Mouse (Mus musculus): ENCODE measurements around the gene Bicc1. TPM values are rescaled to one million over a fixed set of nuclear protein-coding genes. Genes with fewer than 3 reads are reported as not detected.

Gene Bicc1
- polyA plus RNA-seq, 1 experiment = 4.7 TPM

DNA sequence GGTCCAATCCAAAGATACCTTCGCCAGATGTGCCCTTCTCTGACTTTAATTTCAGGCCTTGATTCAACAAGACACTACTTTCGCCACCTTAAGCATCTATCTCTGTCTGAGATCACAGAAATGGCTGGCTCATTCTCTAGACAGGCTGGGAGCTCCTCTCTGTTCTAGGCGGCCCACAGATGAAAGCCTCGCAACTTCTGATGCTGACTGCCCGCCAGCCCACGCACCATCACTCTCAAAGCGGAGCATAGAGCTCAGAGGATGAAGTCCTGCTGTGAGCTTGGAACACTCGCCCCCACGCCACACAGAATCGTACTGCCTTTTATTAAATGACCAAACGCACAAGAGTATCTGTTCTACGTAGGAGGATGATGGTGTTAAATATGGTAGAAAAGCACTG, 949 bp upstream of the Bicc1 start:
- DNase-seq (ENCODE audit: extremely low spot score in 1 of 2, low spot score in 1 of 2) = peak in 1 of 2 experiments; percentile 34

GRCm38 (mm10) chr10:71158940-71159675, 392 bp downstream of the Bicc1 start:
- peak in 1 of 2 experiments; percentile 46 for DNase-seq (ENCODE audit: extremely low spot score in 1 of 2, low spot score in 1 of 2)

DNA sequence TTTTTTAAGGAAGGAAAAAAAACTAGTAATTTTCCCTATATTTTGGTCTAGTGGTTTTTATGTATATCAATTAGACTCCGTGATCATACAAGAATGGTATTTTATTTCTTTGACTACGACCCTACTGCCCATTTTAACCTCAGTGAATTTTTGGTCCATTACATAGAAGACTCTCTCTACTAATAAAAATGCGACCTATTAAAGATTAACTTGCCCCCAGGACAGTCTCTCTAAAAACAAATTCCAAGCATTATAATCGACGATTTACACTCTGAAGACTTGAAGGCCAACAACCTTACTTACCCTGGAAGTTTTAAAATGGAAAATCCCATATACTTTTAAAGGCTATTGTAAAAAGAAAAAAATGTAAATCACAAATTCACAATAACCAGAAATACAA, 2.9 kb downstream of the Bicc1 start:
- no peak for DNase-seq (ENCODE audit: extremely low spot score in 1 of 2, low spot score in 1 of 2)

- DNase-seq (ENCODE audit: extremely low spot score in 1 of 2, low spot score in 1 of 2) = no peak
Measured at GRCm38 (mm10) chr10:71153610-71154009, 5.9 kb downstream of the Bicc1 start.

GRCm38 (mm10) chr10:71153138-71153537, 6.4 kb downstream of the Bicc1 start:
- no peak for DNase-seq (ENCODE audit: extremely low spot score in 1 of 2, low spot score in 1 of 2)

DNA sequence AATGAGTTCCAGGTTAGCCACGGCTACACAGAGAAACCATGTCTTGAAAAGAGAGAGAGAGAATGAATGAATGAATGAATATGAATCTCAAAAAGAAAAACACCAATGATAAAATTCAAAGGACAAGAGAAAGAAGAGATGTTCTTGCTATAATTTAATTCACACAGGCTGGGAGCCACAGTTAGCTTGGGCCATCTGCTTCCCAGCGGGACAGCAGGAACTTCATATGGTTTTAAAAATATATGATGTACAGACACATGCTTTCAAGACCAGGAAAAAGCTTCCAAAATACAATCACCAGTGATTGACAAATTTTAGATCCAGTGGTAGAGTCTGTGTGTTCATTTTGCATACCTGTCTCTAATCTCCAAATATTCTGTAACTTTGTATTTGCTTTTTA, 9.0 kb downstream of the Bicc1 start:
- peak in 1 of 2 experiments; percentile 16 for DNase-seq (ENCODE audit: extremely low spot score in 1 of 2, low spot score in 1 of 2)

DNA sequence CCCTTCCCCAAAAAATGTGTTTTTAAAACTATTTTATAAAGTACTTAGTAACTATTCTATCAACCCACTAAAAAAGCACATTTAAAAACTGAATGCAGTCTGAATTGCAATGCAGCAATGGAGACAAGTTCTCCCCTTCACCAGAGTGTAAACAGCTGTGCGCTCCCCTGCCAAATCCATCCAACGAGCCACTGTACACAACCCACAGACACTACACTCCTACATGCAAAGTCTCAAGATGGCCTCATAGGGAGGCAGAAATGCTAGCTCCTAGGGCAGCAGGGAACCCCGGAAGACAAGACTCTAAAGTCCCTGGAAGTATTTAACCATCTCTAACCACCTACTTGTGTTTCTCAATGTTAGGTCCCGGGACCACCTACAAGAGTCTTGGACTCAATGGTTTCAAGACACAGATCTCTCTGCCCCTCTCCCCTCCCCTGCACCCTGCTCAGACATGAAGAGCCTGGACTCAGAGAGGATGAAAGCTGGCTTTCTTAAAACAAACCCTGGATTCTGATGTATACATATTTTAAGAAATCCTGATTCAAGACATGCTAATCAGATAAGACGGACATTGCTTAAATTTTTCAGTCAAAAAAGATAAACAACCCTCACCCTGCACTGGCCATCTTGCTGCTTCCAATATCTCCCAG, 10.4 kb downstream of the Bicc1 start:
- no peak for DNase-seq (ENCODE audit: extremely low spot score in 1 of 2, low spot score in 1 of 2)

DNA sequence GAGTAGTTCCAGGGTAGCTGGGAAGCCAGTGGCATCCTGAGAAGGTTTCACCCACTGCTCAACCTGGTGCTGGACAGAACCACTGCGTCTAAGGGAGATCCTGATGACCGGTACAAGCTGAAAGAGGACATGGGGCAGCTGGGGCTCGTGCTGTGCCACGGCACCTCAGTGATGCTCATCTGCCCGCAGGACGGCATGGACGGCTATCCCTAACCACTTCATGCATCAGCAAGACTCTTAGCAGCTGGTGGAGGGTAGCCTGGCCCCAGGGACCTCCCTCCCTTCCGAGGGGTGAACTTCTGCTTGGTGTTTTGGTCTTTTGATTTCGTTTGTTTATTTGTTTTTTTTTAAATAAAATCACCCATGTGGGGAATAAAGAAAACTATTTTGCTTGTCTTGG, 11.3 kb downstream of the Bicc1 start:
- DNase-seq (ENCODE audit: extremely low spot score in 1 of 2, low spot score in 1 of 2) = no peak

DNA sequence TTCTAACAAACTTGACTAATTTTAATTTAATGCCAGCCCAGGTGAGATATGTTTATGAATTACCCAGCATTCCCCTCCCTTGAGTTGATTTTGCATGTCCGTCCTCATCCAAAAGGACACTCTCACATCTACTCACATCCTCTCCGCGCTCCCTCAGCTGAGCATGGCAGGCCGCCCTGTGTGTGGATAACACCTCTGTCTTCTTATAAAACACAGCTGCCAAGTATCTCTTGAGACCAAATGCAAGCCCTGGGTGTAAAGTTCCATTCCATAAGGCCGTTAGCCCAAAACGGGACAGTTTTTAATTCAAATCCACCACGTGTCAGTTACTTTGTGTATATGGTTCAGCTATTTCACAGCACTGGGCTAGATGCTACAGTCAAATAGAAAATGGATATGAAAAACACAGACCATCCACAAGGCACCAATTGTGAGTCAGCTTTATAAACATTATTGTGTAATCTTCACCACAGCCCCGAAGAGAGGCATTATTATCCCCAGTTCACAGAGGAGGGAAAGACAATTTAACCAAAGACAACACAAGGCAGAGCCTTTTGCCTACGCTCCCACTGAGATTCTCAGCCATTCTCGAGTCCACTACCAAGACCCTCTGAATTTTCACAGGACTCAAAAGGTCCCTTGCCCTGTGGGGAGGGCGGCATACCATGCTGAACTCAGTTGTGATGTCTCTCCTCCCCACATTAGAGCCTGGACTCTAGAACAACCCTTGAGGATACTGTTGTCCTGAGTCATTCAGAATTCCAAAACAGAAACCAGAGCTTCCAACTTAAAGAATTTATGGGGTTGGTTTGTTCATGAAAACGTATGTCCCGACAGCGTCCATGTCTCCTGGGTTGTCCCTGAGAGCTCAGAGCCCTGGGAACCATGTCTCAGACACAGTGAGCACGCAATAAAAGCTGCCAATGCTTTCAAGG, 12.6 kb downstream of the Bicc1 start:
- DNase-seq (ENCODE audit: extremely low spot score in 1 of 2, low spot score in 1 of 2) = peak in 1 of 2 experiments; percentile 47

DNA sequence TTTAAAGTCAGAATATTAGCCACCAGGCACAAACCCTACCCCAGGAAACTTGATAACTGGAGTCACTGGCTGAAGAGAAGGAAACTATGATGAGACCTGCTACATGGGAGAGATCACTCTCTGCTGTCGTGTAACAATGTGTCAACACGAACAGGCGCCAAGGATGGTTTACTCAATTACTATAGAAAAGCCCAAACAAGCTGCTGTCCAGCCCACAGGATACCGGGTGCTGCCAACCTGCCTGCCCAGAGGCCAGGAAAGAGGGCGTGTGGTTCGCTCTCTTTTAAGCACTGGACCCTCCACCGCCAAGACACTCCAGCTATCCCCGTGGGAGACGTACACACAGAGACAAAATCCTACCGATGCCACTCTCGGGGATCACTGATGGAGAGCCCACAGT, 13.7 kb downstream of the Bicc1 start:
- DNase-seq (ENCODE audit: extremely low spot score in 1 of 2, low spot score in 1 of 2) = no peak

- DNase-seq (ENCODE audit: extremely low spot score in 1 of 2, low spot score in 1 of 2) = no peak
Measured at GRCm38 (mm10) chr10:71144191-71144590, 15.3 kb downstream of the Bicc1 start.

DNA sequence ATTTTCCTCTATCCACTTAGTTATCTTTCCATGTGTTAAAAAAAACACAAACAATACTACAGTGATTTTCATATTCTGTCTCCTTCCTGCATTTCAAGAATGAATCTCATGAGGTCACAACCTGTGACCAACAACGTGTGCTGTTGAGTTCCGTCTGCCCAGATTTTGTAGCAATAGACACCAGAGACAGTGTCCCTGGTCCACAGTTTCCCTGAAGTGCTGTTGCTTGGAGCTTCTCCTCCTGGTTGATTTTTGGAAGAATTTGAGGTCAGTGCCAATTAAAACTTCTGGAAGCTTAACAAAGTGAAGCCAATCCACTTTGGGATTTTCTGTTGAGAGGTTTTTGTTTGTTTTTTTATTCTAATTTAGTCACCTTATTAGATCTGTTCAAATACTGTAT, 16.9 kb downstream of the Bicc1 start:
- DNase-seq (ENCODE audit: extremely low spot score in 1 of 2, low spot score in 1 of 2) = no peak

DNA sequence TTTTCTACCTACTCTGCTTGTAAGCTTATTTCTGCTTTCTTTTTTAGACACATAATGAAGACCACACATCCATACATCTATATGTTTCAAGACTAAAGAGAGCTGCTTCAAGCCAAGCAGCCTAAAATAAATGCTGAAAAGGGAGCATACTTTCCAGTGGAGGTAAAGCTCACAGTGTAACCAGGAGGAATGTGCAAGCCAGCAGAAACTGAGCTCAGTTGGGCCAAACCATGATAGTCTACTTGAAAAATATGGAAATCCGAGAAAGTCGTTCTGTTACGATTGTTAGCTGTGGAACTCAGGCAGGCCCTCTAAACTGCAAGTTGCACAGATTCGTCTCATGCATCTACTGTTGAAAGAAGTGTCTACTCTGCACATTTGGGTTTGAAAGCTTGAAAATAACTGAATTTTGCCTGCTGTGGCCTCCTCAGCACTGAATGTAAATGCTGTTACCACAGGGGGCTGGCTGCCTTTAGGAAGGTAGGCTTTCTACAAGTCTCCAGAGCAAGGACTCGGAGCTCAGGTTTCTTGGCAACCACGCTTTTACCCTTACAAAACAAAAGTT, 19.1 kb downstream of the Bicc1 start:
- no peak for DNase-seq (ENCODE audit: extremely low spot score in 1 of 2, low spot score in 1 of 2)

DNA sequence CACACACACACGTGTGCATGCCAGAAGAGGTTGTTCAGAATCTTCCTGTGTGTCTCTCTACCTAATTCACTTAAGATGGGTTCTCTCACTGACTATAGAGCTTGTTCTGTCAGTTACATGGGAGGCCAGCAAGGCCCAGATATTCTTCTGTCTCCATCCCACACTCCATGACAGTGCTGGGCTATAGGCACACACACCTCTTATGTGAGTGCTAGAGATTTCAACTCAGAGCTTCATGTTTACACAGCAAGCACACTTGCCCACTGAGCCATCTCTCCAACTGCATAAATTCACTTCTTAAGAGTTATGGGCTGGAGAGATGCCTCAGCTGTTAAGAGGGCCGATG, 20.7 kb downstream of the Bicc1 start:
- DNase-seq (ENCODE audit: extremely low spot score in 1 of 2, low spot score in 1 of 2) = no peak

- DNase-seq (ENCODE audit: extremely low spot score in 1 of 2, low spot score in 1 of 2) = peak in 1 of 2 experiments; percentile 12
Measured at GRCm38 (mm10) chr10:71138132-71138851, 21.2 kb downstream of the Bicc1 start.

- DNase-seq (ENCODE audit: extremely low spot score in 1 of 2, low spot score in 1 of 2) = no peak
Measured at GRCm38 (mm10) chr10:71137606-71138005, 21.9 kb downstream of the Bicc1 start.

- DNase-seq (ENCODE audit: extremely low spot score in 1 of 2, low spot score in 1 of 2) = no peak
Measured at GRCm38 (mm10) chr10:71131333-71131732, 28.2 kb downstream of the Bicc1 start.

- DNase-seq (ENCODE audit: extremely low spot score in 1 of 2, low spot score in 1 of 2) = no peak
Measured at GRCm38 (mm10) chr10:71130261-71130660, 29.2 kb downstream of the Bicc1 start.

DNA sequence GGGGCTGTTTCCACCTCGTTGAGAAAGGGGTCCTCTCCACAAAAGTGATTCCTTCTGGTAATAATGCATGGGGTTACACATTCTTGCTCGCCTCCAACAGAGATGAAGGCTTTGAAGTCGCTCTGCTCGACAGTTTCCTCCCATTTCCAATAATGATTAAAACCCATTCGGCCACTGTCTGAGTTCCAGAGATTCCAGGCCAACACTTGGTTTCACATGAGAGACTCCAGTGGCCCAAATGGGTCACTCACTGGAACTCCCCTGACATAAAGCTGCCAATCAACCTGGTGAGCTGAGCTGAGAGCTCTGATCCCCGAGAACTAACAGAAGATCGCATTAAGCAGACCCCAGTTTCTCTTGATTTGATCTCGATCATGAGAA, 31.6 kb downstream of the Bicc1 start:
- no peak for DNase-seq (ENCODE audit: extremely low spot score in 1 of 2, low spot score in 1 of 2)

- no peak for DNase-seq (ENCODE audit: extremely low spot score in 1 of 2, low spot score in 1 of 2)
Measured at GRCm38 (mm10) chr10:71127278-71127950, 32.1 kb downstream of the Bicc1 start.

Data from frontal cortex, adult 2 months (tissue).